Comparison of ENCODE assay signal across 16 mouse cellular contexts in the genomic region with DNA sequence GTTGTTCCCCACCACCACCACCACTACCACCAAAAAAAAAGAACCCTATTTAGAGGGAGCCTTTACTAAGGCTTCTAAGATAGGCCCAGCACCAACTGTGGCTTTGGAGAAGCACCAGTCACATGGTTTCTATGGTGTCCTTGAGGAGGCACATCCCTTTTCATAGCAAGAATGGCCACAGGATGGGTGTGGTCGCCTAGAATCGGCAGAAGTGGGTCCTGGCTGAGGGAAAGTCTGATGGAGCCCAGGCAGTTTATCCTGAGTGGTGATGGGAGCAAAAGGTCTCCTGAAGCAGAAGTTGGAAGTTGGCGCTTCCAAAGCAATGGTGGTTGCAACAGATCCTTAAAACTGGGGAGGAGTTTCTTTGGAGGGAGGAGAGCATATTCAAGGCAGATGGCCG.
"Had no signal": no experiment of that assay in that cellular context is flagged by ENCODE, and none has a peak within 500 bp of the region (broad histone marks: within the 10 kb centered on the region; RNA-seq: fewer than 3 reads in every experiment).

No protein-coding gene starts in this region.

- H3K4me3 ChIP-seq: neural tube, embryonic 13.5 days; neural tube, embryonic 15.5 days; stomach, embryonic 15.5 days had no signal

- H3K9ac ChIP-seq: neural tube, embryonic 13.5 days; neural tube, embryonic 15.5 days; stomach, embryonic 15.5 days had no signal

- H3K27ac ChIP-seq: neural tube, embryonic 13.5 days; neural tube, embryonic 15.5 days; stomach, embryonic 15.5 days; stomach, postnatal 0 days had no signal

- H3K4me1 ChIP-seq: neural tube, embryonic 13.5 days; neural tube, embryonic 15.5 days; stomach, embryonic 15.5 days had no signal

- DNase-seq: retina, postnatal 1 day; right cerebral cortex, adult 18-20 months; right cerebral cortex, postnatal 14 days; right cerebral cortex, postnatal 25 days; right cerebral cortex, postnatal 4 days; spleen, adult 18-20 months; thymus, adult 18-20 months; thymus, adult 2 months; thymus, postnatal 14 days; thymus, postnatal 25 days; thymus, postnatal 36 days; thymus, postnatal 4 days had no signal

- H3K27me3 ChIP-seq: neural tube, embryonic 13.5 days; neural tube, embryonic 15.5 days; stomach, embryonic 15.5 days had no signal

- H3K36me3 ChIP-seq: neural tube, embryonic 13.5 days; neural tube, embryonic 15.5 days; stomach, embryonic 15.5 days had no signal

- H3K4me2 ChIP-seq: neural tube, embryonic 13.5 days; neural tube, embryonic 15.5 days; stomach, embryonic 15.5 days had no signal

- H3K9me3 ChIP-seq: neural tube, embryonic 13.5 days; neural tube, embryonic 15.5 days; stomach, embryonic 15.5 days had no signal
